Mouse (Mus musculus): Measurements from ENCODE around the gene Ankrd13a.

- TF ChIP-seq EP300 (IDR thresholded peaks at IDR 0.05; ENCODE audit: low read depth) (no peak), CTCF (IDR thresholded peaks at IDR 0.05; ENCODE audit: low read depth) (no peak)
Observed at GRCm38 (mm10) chr5:114801841-114802240, 27.4 kb downstream of the Ankrd13a start.
